Mouse (Mus musculus) stomach, embryonic 15.5 days (tissue): ENCODE measurements around the gene Prss58. TPM values are rescaled to one million over a fixed set of nuclear protein-coding genes. Genes with fewer than 3 reads are reported as not detected.

Experiments
- ATAC-seq: fragments of 200-750 bp; cut with Nextera tagmentation; 2 replicates; pipeline ENCODE4 v1.8.0; 2017; ENCODE audit warnings: low read depth, moderate number of reproducible peaks, moderate TSS enrichment; ENCODE audit not compliant: insufficient read depth, low FRiP score
- H3K27ac ChIP-seq: fragments of 300-500 bp; sonication (generic); 2 replicates; pipeline ENCODE4 v1.5.1; 2015; ENCODE audit warnings: mild to moderate bottlenecking, inconsistent platforms
- H3K27me3 ChIP-seq: fragments of 300-500 bp; sonication (generic); replicated peaks from 2 replicates; pipeline ENCODE4 v1.6.1; 2015; ENCODE audit warnings: inconsistent platforms
- H3K36me3 ChIP-seq: fragments of 300-500 bp; sonication (generic); 2 replicates; pipeline ENCODE4 v1.6.1; 2015; ENCODE audit warnings: inconsistent platforms
- H3K4me1 ChIP-seq: fragments of 300-500 bp; sonication (generic); 2 replicates; pipeline ENCODE4 v1.6.1; 2015; ENCODE audit warnings: inconsistent platforms
- H3K4me2 ChIP-seq: fragments of 300-500 bp; sonication (generic); 2 replicates; pipeline ENCODE4 v1.6.1; 2015; ENCODE audit warnings: mild to moderate bottlenecking, inconsistent platforms
- H3K4me3 ChIP-seq: fragments of 300-500 bp; sonication (generic); replicated peaks from 2 replicates; pipeline ENCODE4 v1.5.1; 2015; ENCODE audit warnings: inconsistent platforms
- H3K9ac ChIP-seq: fragments of 300-500 bp; sonication (generic); 2 replicates; pipeline ENCODE4 v1.6.1; 2015; ENCODE audit warnings: inconsistent platforms
- H3K9me3 ChIP-seq: fragments of 300-500 bp; sonication (generic); 2 replicates; pipeline ENCODE4 v1.6.1; 2016; ENCODE audit warnings: inconsistent platforms
- WGBS: fragments of 180-500 bp; shearing (Covaris S2); methylation state at CpG from one replicate; pipeline ENCODE4 v1.1.7; 2015; 5-methylcytosine and 5-hydroxymethylcytosine counted together
- polyA plus RNA-seq: library from polyadenylated mRNA; unstranded; fragments of >200 nt; fragmentation: Nextera tagmentation; extraction: Ambion mirVana; gene quantifications from 2 replicates; pipeline ENCODE4 v1.2.1, GENCODE M21; 2015

Prss58 gene
- not detected in 2 replicates for polyA plus RNA-seq

- Histone ChIP-seq H3K9ac (no peak within 1 kb of the TSS), H3K4me3 (no peak within 1 kb of the TSS), H3K27me3 (no peaks in the 10 kb centered on the region), H3K27ac (no peak within 1 kb of the TSS), H3K4me2 (no peak within 1 kb of the TSS), H3K36me3 (no peaks in the 10 kb centered on the region), H3K4me1 (no peaks in the 10 kb centered on the region), H3K9me3 (no peaks in the 10 kb centered on the region)
- ATAC-seq, result no peak
These were observed at the start of gene Prss58 for GRCm38 (mm10) chr6:40900287-40900686. Gene Prss58, minus strand, starts transcription at chr6:40900387.

GRCm38 (mm10) chr6:40940457-40940856, 40.3 kb upstream of the Prss58 start, which contains the start of gene 1700074P13Rik:
Gene 1700074P13Rik, minus strand, starts transcription at chr6:40940557.
- WGBS, result 91% methylated on average over 10 of the region's 10 CpGs
- H3K27ac ChIP-seq, result no peak within 1 kb of the TSS
- H3K36me3 ChIP-seq, result no peaks in the 10 kb centered on the region
- H3K27me3 ChIP-seq, result no peaks in the 10 kb centered on the region
- H3K9me3 ChIP-seq, result no peaks in the 10 kb centered on the region
- no peak within 1 kb of the TSS for H3K4me3 ChIP-seq
- ATAC-seq, result no peak
- H3K4me2 ChIP-seq, result no peak within 1 kb of the TSS
- no peaks in the 10 kb centered on the region for H3K4me1 ChIP-seq
- H3K9ac ChIP-seq, result no peak within 1 kb of the TSS

GRCm38 (mm10) chr6:40919954-40920353, 19.8 kb upstream of the Prss58 start:
- 80% methylated on average over 4 of the region's 4 CpGs for WGBS
- ATAC-seq, result no peak
- H3K4me1 ChIP-seq, result no peaks in the 10 kb centered on the region
- no peaks in the 10 kb centered on the region for H3K9me3 ChIP-seq
- H3K4me3 ChIP-seq, result no peak overlapping the region
- H3K27me3 ChIP-seq, result no peaks in the 10 kb centered on the region
- H3K36me3 ChIP-seq, result no peaks in the 10 kb centered on the region
- no peak overlapping the region for H3K9ac ChIP-seq
- no peak overlapping the region for H3K27ac ChIP-seq
- no peak overlapping the region for H3K4me2 ChIP-seq

- Histone ChIP-seq H3K4me1 (no peaks in the 10 kb centered on the region), H3K9me3 (no peaks in the 10 kb centered on the region), H3K27ac (no peak overlapping the region), H3K36me3 (no peaks in the 10 kb centered on the region), H3K9ac (no peak overlapping the region), H3K27me3 (no peaks in the 10 kb centered on the region), H3K4me2 (no peak overlapping the region), H3K4me3 (no peak overlapping the region)
- ATAC-seq, result no peak
- 73% methylated on average over 1 of the region's 1 CpGs for WGBS
These were observed 5.5 kb downstream of the Prss58 start for GRCm38 (mm10) chr6:40894716-40895115.

GRCm38 (mm10) chr6:40893577-40893976, 6.6 kb downstream of the Prss58 start:
- Histone ChIP-seq H3K27ac (no peak overlapping the region), H3K36me3 (no peaks in the 10 kb centered on the region), H3K4me2 (no peak overlapping the region), H3K4me1 (no peaks in the 10 kb centered on the region), H3K27me3 (no peaks in the 10 kb centered on the region), H3K9ac (no peak overlapping the region), H3K4me3 (no peak overlapping the region), H3K9me3 (no peaks in the 10 kb centered on the region)
- 36% methylated on average over 7 of the region's 7 CpGs for WGBS
- no peak for ATAC-seq

GRCm38 (mm10) chr6:40891754-40892153, 8.4 kb downstream of the Prss58 start:
- H3K36me3 ChIP-seq, result no peaks in the 10 kb centered on the region

GRCm38 (mm10) chr6:40890973-40891372, 9.2 kb downstream of the Prss58 start:
- H3K4me1 ChIP-seq, result no peaks in the 10 kb centered on the region
- H3K36me3 ChIP-seq, result no peaks in the 10 kb centered on the region
- H3K4me3 ChIP-seq, result no peak overlapping the region
- no peaks in the 10 kb centered on the region for H3K27me3 ChIP-seq
- H3K9ac ChIP-seq, result no peak overlapping the region
- H3K27ac ChIP-seq, result no peak overlapping the region
- ATAC-seq, result no peak
- H3K9me3 ChIP-seq, result no peaks in the 10 kb centered on the region
- no peak overlapping the region for H3K4me2 ChIP-seq
- WGBS, result 52% methylated on average over 1 of the region's 1 CpGs

More at GRCm38 (mm10) chr6:40891754-40892153, 8.4 kb downstream of the Prss58 start:
- no peaks in the 10 kb centered on the region for H3K27me3 ChIP-seq
- H3K9ac ChIP-seq, result no peak overlapping the region
- WGBS, result 79% methylated on average over 4 of the region's 4 CpGs
- no peak overlapping the region for H3K4me3 ChIP-seq
- H3K27ac ChIP-seq, result no peak overlapping the region
- no peaks in the 10 kb centered on the region for H3K9me3 ChIP-seq
- ATAC-seq, result no peak
- H3K4me1 ChIP-seq, result no peaks in the 10 kb centered on the region
- H3K4me2 ChIP-seq, result 0 out of 2 replicates have a peak overlapping the region, but pooled peaks have one; percentile 13

- H3K4me3 ChIP-seq, result no peak within 1 kb of the TSS
- H3K9ac ChIP-seq, result no peak within 1 kb of the TSS
- ATAC-seq, result no peak
- H3K4me1 ChIP-seq, result no peaks in the 10 kb centered on the region
- 91% methylated on average over 3 of the region's 3 CpGs for WGBS
- no peaks in the 10 kb centered on the region for H3K9me3 ChIP-seq
- H3K36me3 ChIP-seq, result no peaks in the 10 kb centered on the region
- H3K4me2 ChIP-seq, result no peak within 1 kb of the TSS
- H3K27ac ChIP-seq, result no peak within 1 kb of the TSS
- no peaks in the 10 kb centered on the region for H3K27me3 ChIP-seq
These were observed 12.8 kb downstream of the Prss58 start, which contains the start of gene Moxd2 for GRCm38 (mm10) chr6:40887394-40887793. Gene Moxd2, minus strand, starts transcription at chr6:40887494.

GRCm38 (mm10) chr6:40845283-40845682, 54.9 kb downstream of the Prss58 start:
- Histone ChIP-seq H3K4me3 (no peak overlapping the region), H3K27me3 (no peaks in the 10 kb centered on the region), H3K9me3 (no peaks in the 10 kb centered on the region), H3K36me3 (no peaks in the 10 kb centered on the region), H3K27ac (no peak overlapping the region), H3K9ac (no peak overlapping the region), H3K4me2 (no peak overlapping the region), H3K4me1 (no peaks in the 10 kb centered on the region)
- ATAC-seq, result no peak

Other genes starting within 250 kb of the Prss58 start
- not detected in 2 replicates for gene Moxd2, start 12.9 kb downstream of the Prss58 start, polyA plus RNA-seq
- not detected in 2 replicates for gene 1700074P13Rik, start 40.2 kb upstream of the Prss58 start, polyA plus RNA-seq
- 0.17 and 0.24 TPM in 2 replicates for gene Gm4744, start 51.5 kb upstream of the Prss58 start, polyA plus RNA-seq
- gene 1810009J06Rik, start 64.4 kb upstream of the Prss58 start, polyA plus RNA-seq, result 0.45 TPM in 1 of 2 replicates, not detected in the other
- 1.0 TPM in 1 of 2 replicates, not detected in the other for gene Gm2663, start 99.1 kb upstream of the Prss58 start, polyA plus RNA-seq
- gene 2210010C04Rik, start 135.1 kb upstream of the Prss58 start, polyA plus RNA-seq, result 3.2 and 3.5 TPM in 2 replicates